Mouse (Mus musculus): ENCODE results near the gene Pgm2. TPM values are rescaled to one million over a fixed set of nuclear protein-coding genes. Genes with fewer than 3 reads are reported as not detected.

The Pgm2 gene
- polyA plus RNA-seq, 1 experiment = 35.8 TPM

Other genes with a start within 250 kb of the Pgm2 start
- gene Rell1, start 124.1 kb upstream of the Pgm2 start, polyA plus RNA-seq (2012; rRNA removed) = 21.4 and 24.1 TPM in 2 replicates
- gene Tbc1d1, start 63.4 kb downstream of the Pgm2 start, polyA plus RNA-seq (2012; rRNA removed) = 41.2 and 42.3 TPM in 2 replicates